Mouse (Mus musculus) MEL (cell line): ENCODE data around the gene Hsf5. TPM values are rescaled to one million over a fixed set of nuclear protein-coding genes. Genes with fewer than 3 reads are reported as not detected.

Experiments
- DNase-seq: peaks from one replicate; pipeline ENCODE4 v3.0.0; 2011; ENCODE audit warnings: low read depth, low spot score
- H3K27ac ChIP-seq: 2 replicates; pipeline ENCODE4 v1.5.1; 2012; ENCODE audit warnings: low read depth, mild to moderate bottlenecking, control low read depth, low read length, moderate library complexity; ENCODE audit not compliant: control insufficient read depth
- H3K27me3 ChIP-seq, 2 experiments: fragments of 150-350 bp in 1 of 2; sonication (generic) in 1 of 2; 2 replicates each; pipeline ENCODE4 v1.6.1; 2012; ENCODE audit warnings: low read length in 2 of 2, mild to moderate bottlenecking in 2 of 2, improper control_type of control experiment in 1 of 2, moderate library complexity in 1 of 2; ENCODE audit not compliant: insufficient read depth in 2 of 2, control insufficient read depth in 1 of 2
- H3K36me3 ChIP-seq, 2 experiments: 2 replicates each; pipeline ENCODE4 v1.6.1; 2012 to 2014; ENCODE audit warnings: low read length in 2 of 2, improper control_type of control experiment in 1 of 2, inconsistent platforms in 1 of 2, mild to moderate bottlenecking in 1 of 2; ENCODE audit not compliant: insufficient read depth in 2 of 2, control insufficient read depth in 1 of 2
- H3K4me1 ChIP-seq, 2 experiments: fragments of 150-350 bp in 1 of 2; sonication (generic) in 1 of 2; 2 replicates each; pipeline ENCODE4 v1.6.1; 2012; ENCODE audit warnings: low read length in 2 of 2, improper control_type of control experiment in 1 of 2, mild to moderate bottlenecking in 1 of 2; ENCODE audit not compliant: insufficient read depth in 2 of 2, control insufficient read depth in 1 of 2
- H3K4me3 ChIP-seq, 2 experiments: fragments of 150-350 bp in 1 of 2; sonication (generic) in 1 of 2; 2 replicates each; pipeline ENCODE4 v1.5.1; 2012; ENCODE audit warnings: low read depth in 2 of 2, low read length in 2 of 2, mild to moderate bottlenecking in 2 of 2, moderate library complexity in 2 of 2, control low read depth in 1 of 2, improper control_type of control experiment in 1 of 2; ENCODE audit not compliant: control insufficient read depth in 1 of 2, insufficient read depth in 1 of 2
- H3K79me2 ChIP-seq: 2 replicates; pipeline ENCODE4 v1.6.1; 2012; ENCODE audit warnings: mild to moderate bottlenecking, low read length, moderate library complexity; ENCODE audit not compliant: control insufficient read depth, poor library complexity, insufficient read depth
- H3K9ac ChIP-seq: 2 replicates; pipeline ENCODE4 v1.6.1; 2012; ENCODE audit warnings: low read depth, mild to moderate bottlenecking, control low read depth, low read length, moderate library complexity; ENCODE audit not compliant: control insufficient read depth, poor library complexity, severe bottlenecking
- H3K9me3 ChIP-seq: fragments of 150-350 bp; sonication (generic); replicated peaks from 2 replicates; pipeline ENCODE4 v1.6.1; 2012; ENCODE audit warnings: mild to moderate bottlenecking, low read length, improper control_type of control experiment, moderate library complexity; ENCODE audit not compliant: insufficient read depth
- E2F4 ChIP-seq: IDR thresholded peaks from 2 replicates; pipeline ENCODE4 v1.6.1; 2011; ENCODE audit warnings: low read depth, low read length, improper control_type of control experiment, borderline replicate concordance
- ETS1 ChIP-seq: IDR thresholded peaks from 2 replicates; pipeline ENCODE4 v1.6.1; 2012; ENCODE audit warnings: low read depth, mild to moderate bottlenecking, inconsistent platforms, low read length, improper control_type of control experiment, moderate library complexity
- GATA1 ChIP-seq: IDR thresholded peaks from 2 replicates; pipeline ENCODE4 v1.6.1; 2011; ENCODE audit warnings: low read depth, low read length, improper control_type of control experiment
- HCFC1 ChIP-seq: IDR thresholded peaks from 2 replicates; pipeline ENCODE4 v1.6.1; 2012; ENCODE audit warnings: low read depth, mild to moderate bottlenecking, inconsistent platforms, low read length, improper control_type of control experiment, moderate library complexity
- JUND ChIP-seq: IDR thresholded peaks from 2 replicates; pipeline ENCODE4 v1.6.1; 2011; ENCODE audit warnings: low read depth, mild to moderate bottlenecking, improper control_type of control experiment, low read length
- KAT2A ChIP-seq: conservative IDR thresholded peaks from 2 replicates; pipeline ENCODE4 v1.6.1; 2012; ENCODE audit warnings: low read depth, low read length, improper control_type of control experiment, inconsistent platforms
- MAFK ChIP-seq: IDR thresholded peaks from 2 replicates; pipeline ENCODE4 v1.6.1; 2011; ENCODE audit warnings: low read depth, mild to moderate bottlenecking, low read length, improper control_type of control experiment, borderline replicate concordance
- MAX ChIP-seq: IDR thresholded peaks from 2 replicates; pipeline ENCODE4 v1.6.1; 2011; ENCODE audit warnings: low read length, improper control_type of control experiment
- MEF2A ChIP-seq: IDR thresholded peaks from 2 replicates; pipeline ENCODE4 v1.6.1; 2014; ENCODE audit warnings: low read depth, mild to moderate bottlenecking, inconsistent platforms, low read length, improper control_type of control experiment; ENCODE audit not compliant: poor library complexity, insufficient replicate concordance, severe bottlenecking; ENCODE audit errors: extremely low read depth
- MXI1 ChIP-seq: IDR thresholded peaks from 2 replicates; pipeline ENCODE4 v1.6.1; 2011; ENCODE audit warnings: mild to moderate bottlenecking, low read depth, low read length, improper control_type of control experiment
- MYB ChIP-seq: IDR thresholded peaks from 2 replicates; pipeline ENCODE4 v1.6.1; 2011; ENCODE audit warnings: mild to moderate bottlenecking, low read depth, low read length, improper control_type of control experiment
- NELFE ChIP-seq: IDR thresholded peaks from 2 replicates; pipeline ENCODE4 v1.6.1; 2011; ENCODE audit warnings: low read depth, low read length, improper control_type of control experiment
- POLR2AphosphoS2 ChIP-seq: IDR thresholded peaks from 2 replicates; pipeline ENCODE4 v1.6.1; 2011; ENCODE audit warnings: low read length, improper control_type of control experiment
- POLR2AphosphoS5 ChIP-seq: IDR thresholded peaks from 2 replicates; pipeline ENCODE4 v1.6.1; 2012; ENCODE audit warnings: low read depth, borderline replicate concordance, mild to moderate bottlenecking, inconsistent platforms, low read length, moderate library complexity, mixed read lengths
- RCOR1 ChIP-seq: IDR thresholded peaks from 2 replicates; pipeline ENCODE4 v1.6.1; 2012; ENCODE audit warnings: low read depth, mild to moderate bottlenecking, inconsistent platforms, low read length, improper control_type of control experiment
- SMC3 ChIP-seq: IDR thresholded peaks from 2 replicates; pipeline ENCODE4 v1.6.1; 2011; ENCODE audit warnings: low read depth, low read length, improper control_type of control experiment
- TCF12 ChIP-seq: IDR thresholded peaks from 2 replicates; pipeline ENCODE4 v1.6.1; 2014; ENCODE audit warnings: low read depth, mild to moderate bottlenecking, inconsistent platforms, low read length, improper control_type of control experiment, moderate library complexity
- USF2 ChIP-seq, 2 experiments: IDR thresholded peaks; 2 replicates each; pipeline ENCODE4 v1.6.1; 2011 to 2012; ENCODE audit warnings: improper control_type of control experiment in 2 of 2, low read length in 2 of 2, borderline replicate concordance in 1 of 2, inconsistent platforms in 1 of 2, low read depth in 1 of 2, mild to moderate bottlenecking in 1 of 2; ENCODE audit not compliant: insufficient read depth in 1 of 2
- ZC3H11A ChIP-seq: IDR thresholded peaks from 2 replicates; pipeline ENCODE4 v1.6.1; 2012; ENCODE audit warnings: low read depth, mild to moderate bottlenecking, inconsistent platforms, low read length, improper control_type of control experiment
- ZNF384 ChIP-seq: IDR thresholded peaks from 2 replicates; pipeline ENCODE4 v1.6.1; 2012; ENCODE audit warnings: low read depth, mild to moderate bottlenecking, inconsistent platforms, low read length, improper control_type of control experiment
- polyA plus RNA-seq, 2 experiments: library from polyadenylated mRNA; stranded (reverse) in 1 of 2; unstranded in 1 of 2; fragments of >175 nt in 1 of 2; fragments of >200 nt in 1 of 2; gene quantifications; 2 replicates each; pipeline versions ENCODE4 v1.2.1 to v1.2.4; 2012; ENCODE audit warnings: low replicate concordance in 2 of 2, low read depth in 1 of 2; ENCODE audit not compliant: insufficient read length in 2 of 2, insufficient read depth in 1 of 2, missing spikeins in 1 of 2
- total RNA-seq: library from RNA; depleted of rRNA; stranded (reverse); fragments of 300-350 nt; gene quantifications from 2 replicates; pipeline ENCODE4 v1.2.3, GENCODE M21; 2012

Hsf5 gene
- total and polyA plus RNA-seq, 3 experiments = 0.03 TPM; not detected in 2

DNA sequence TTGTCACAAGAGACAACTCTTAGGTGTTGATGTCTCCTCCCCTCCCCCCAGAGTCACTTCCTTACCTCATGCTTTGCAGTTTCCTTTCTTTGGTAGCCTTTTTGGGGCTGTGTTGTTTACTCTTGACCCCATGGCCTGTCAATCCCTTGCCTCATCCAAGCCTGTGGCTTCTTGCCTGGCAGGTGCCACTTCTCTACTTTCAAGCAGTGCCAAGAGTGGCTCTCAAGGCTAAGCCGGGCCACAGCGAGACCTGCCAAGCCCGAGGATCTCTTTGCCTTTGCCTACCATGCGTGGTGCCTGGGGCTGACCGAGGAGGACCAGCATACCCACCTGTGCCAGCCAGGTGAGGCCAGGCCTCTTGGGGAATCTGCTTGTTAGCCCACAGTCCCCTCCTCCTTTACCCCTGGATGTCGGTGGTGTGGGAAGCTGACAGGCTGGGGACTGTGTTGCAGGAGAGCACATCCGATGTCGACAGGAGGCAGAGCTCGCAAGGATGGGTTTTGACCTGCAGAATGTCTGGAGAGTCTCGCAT, 16.6 kb upstream of the Hsf5 start:
- TF ChIP-seq ETS1 (no peak), MAX (no peak), POLR2AphosphoS5 (no peak), SMC3 (no peak), E2F4 (no peak), MYB (no peak), NELFE (no peak), JUND (no peak), MXI1 (no peak), TCF12 (no peak)
- Histone ChIP-seq H3K9ac (no peak overlapping the region), H3K79me2 (no peaks in the 10 kb centered on the region), H3K27me3 (no peaks in the 10 kb centered on the region), H3K36me3 (peaks cover 0 to 12% of the 10 kb centered on the region in 2 experiments; a peak in 2 of 4 replicates), H3K27ac (no peak overlapping the region), H3K9me3 (no peaks in the 10 kb centered on the region), H3K4me1 (no peaks in the 10 kb centered on the region), H3K4me3 (no peak overlapping the region)
- no peak for DNase-seq

DNA sequence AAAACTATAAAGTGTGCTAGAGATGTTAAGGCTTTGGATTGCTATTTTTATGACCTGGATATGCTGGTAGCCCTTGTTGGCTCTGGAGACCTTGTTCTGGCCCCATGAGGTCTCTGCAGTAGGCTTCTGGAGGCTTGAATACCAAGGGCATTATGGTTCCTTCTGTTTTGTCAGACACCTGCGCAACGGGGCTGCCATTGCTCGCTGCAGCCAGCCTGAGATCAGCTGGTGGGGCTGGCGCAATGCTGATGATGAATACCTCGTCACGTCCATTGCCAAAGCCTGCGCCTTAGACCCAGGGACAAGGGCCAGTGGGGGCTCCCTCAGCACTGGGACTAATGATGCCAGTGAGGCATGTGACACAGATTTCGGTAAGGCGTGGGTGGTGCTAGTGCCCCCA, 14.7 kb upstream of the Hsf5 start:
- no peak for DNase-seq
- H3K4me1 ChIP-seq = no peaks in the 10 kb centered on the region
- TF ChIP-seq E2F4 (no peak), ZC3H11A (no peak)
- no peak overlapping the region for H3K27ac ChIP-seq
- H3K9me3 ChIP-seq = no peaks in the 10 kb centered on the region
- no peak overlapping the region for H3K4me3 ChIP-seq
- no peaks in the 10 kb centered on the region for H3K27me3 ChIP-seq
- H3K36me3 ChIP-seq = peaks cover 0 to 21% of the 10 kb centered on the region in 2 experiments; a peak in 2 of 4 replicates
- no peak overlapping the region for H3K9ac ChIP-seq
- no peaks in the 10 kb centered on the region for H3K79me2 ChIP-seq

GRCm38 (mm10) chr11:87603571-87603970, 13.4 kb upstream of the Hsf5 start:
- Histone ChIP-seq H3K4me3 (no peak overlapping the region), H3K27ac (no peak overlapping the region), H3K36me3 (peaks cover 0 to 21% of the 10 kb centered on the region in 2 experiments; a peak in 2 of 4 replicates), H3K4me1 (no peaks in the 10 kb centered on the region), H3K27me3 (no peaks in the 10 kb centered on the region), H3K9me3 (no peaks in the 10 kb centered on the region), H3K79me2 (no peaks in the 10 kb centered on the region), H3K9ac (no peak overlapping the region)
- TF ChIP-seq JUND (no peak), RCOR1 (no peak), ZNF384 (no peak), GATA1 (no peak), MEF2A (no peak), TCF12 (no peak), POLR2AphosphoS2 (no peak), HCFC1 (no peak), NELFE (no peak), KAT2A (no peak), MYB (no peak), POLR2AphosphoS5 (no peak), MAFK (no peak), USF2 (IDR thresholded peaks at IDR 0.05; ENCODE audit: borderline replicate concordance in 1 of 2, insufficient read depth in 1 of 2, low read depth in 1 of 2, low read length in 2 of 2) (no peak), MXI1 (no peak)
- DNase-seq = no peak
